In the genomic region with DNA sequence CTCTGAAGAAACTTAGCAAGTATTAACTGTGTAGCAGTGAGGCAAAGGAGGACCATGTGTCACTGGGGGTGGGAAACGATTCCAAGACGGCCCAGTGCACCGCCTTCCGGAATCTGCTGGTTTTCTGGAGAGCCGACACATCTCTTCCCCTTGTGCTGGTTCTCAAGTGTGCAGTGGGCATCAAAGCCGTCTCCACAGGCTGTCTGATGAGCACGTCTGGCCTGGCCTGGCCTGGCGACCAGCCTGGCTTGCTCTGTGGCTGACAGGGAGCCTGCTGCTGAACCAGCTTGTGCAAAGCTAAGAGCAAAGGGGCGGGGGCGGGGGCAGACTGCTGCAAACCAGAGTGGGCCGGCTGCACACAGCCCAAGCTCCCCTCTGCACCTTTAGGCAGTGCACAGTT, we compare ENCODE assay signal across 8 mouse cellular contexts. TPM values are rescaled to one million over a fixed set of nuclear protein-coding genes. Genes with fewer than 3 reads are reported as not detected.
DNase-seq lines count a peak whose midpoint lies in the region; ATAC-seq lines count a peak whose summit lies in the region.

No protein-coding gene starts in this region.

- intact Hi-C loops in gastrocnemius, postnatal 14 days (cut with DNase I; ENCODE audit: low total_unique reads) = no loop called here

- peak; percentile 25; the same call in 1 of the 2 replicates for ATAC-seq in lung, embryonic 15.5 days (ENCODE audit: borderline replicate concordance, extremely low read depth, low FRiP score, low TSS enrichment)
- ATAC-seq in embryonic facial prominence, embryonic 11.5 days (replicated peaks; ENCODE audit: insufficient number of reproducible peaks, low FRiP score, low TSS enrichment, low read depth) = peak; percentile 50
- 0 out of 2 replicates have a peak, but pooled peaks have one; percentile 31 for ATAC-seq in limb, embryonic 15.5 days (ENCODE audit: insufficient number of reproducible peaks, low FRiP score, low TSS enrichment, low read depth)

- 46% methylated on average over 11 of the region's 11 CpGs for WGBS in lung, embryonic 15.5 days
- WGBS in embryonic facial prominence, embryonic 11.5 days = 54% methylated on average over 11 of the region's 11 CpGs
- WGBS in limb, embryonic 15.5 days = 37% methylated on average over 11 of the region's 11 CpGs

- H3K9me3 ChIP-seq in lung, embryonic 15.5 days = no peaks in the 10 kb centered on the region
- H3K9me3 ChIP-seq in embryonic facial prominence, embryonic 11.5 days (replicated peaks; ENCODE audit: control insufficient read depth, low read length) = no peaks in the 10 kb centered on the region
- no peaks in the 10 kb centered on the region for H3K9me3 ChIP-seq in limb, embryonic 15.5 days

- peaks cover 53% of the 10 kb centered on the region for H3K4me1 ChIP-seq in lung, embryonic 15.5 days
- peaks cover 7% of the 10 kb centered on the region for H3K4me1 ChIP-seq in embryonic facial prominence, embryonic 11.5 days (ENCODE audit: control insufficient read depth, insufficient read depth, low read length)
- H3K4me1 ChIP-seq in limb, embryonic 15.5 days = peaks cover 65% of the 10 kb centered on the region

- no peak overlapping the region for H3K4me3 ChIP-seq in lung, embryonic 15.5 days
- no peak overlapping the region for H3K4me3 ChIP-seq in embryonic facial prominence, embryonic 11.5 days (ENCODE audit: low read depth, low read length)
- no peak overlapping the region for H3K4me3 ChIP-seq in limb, embryonic 15.5 days

- peaks cover 9% of the 10 kb centered on the region; the same call in 1 of the 2 replicates for H3K36me3 ChIP-seq in lung, embryonic 15.5 days
- H3K36me3 ChIP-seq in embryonic facial prominence, embryonic 11.5 days (replicated peaks; ENCODE audit: control insufficient read depth, insufficient read depth, low read depth, low read length) = no peaks in the 10 kb centered on the region
- H3K36me3 ChIP-seq in limb, embryonic 15.5 days = no peaks in the 10 kb centered on the region; the same call in 1 of the 2 replicates

- H3K4me2 ChIP-seq in lung, embryonic 15.5 days = no peak overlapping the region
- H3K4me2 ChIP-seq in embryonic facial prominence, embryonic 11.5 days (ENCODE audit: low read depth, low read length) = no peak overlapping the region
- H3K4me2 ChIP-seq in limb, embryonic 15.5 days = no peak overlapping the region

- H3K9ac ChIP-seq in lung, embryonic 15.5 days = no peak overlapping the region
- no peak overlapping the region for H3K9ac ChIP-seq in embryonic facial prominence, embryonic 11.5 days (replicated peaks; ENCODE audit: low read length)
- H3K9ac ChIP-seq in limb, embryonic 15.5 days = no peak overlapping the region

- no peaks in the 10 kb centered on the region for H3K27me3 ChIP-seq in lung, embryonic 15.5 days
- H3K27me3 ChIP-seq in embryonic facial prominence, embryonic 11.5 days (ENCODE audit: control insufficient read depth, insufficient read depth, low read length) = no peaks in the 10 kb centered on the region
- H3K27me3 ChIP-seq in limb, embryonic 15.5 days = no peaks in the 10 kb centered on the region

- H3K27ac ChIP-seq in lung, embryonic 15.5 days = no peak overlapping the region
- H3K27ac ChIP-seq in embryonic facial prominence, embryonic 11.5 days (replicated peaks; ENCODE audit: low read depth, low read length) = no peak overlapping the region
- H3K27ac ChIP-seq in limb, embryonic 15.5 days = peak overlapping the region; percentile 73

- peak; percentile 74 for DNase-seq in gastrocnemius, postnatal 14 days
- DNase-seq in gastrocnemius, postnatal 25 days = no peak
- no peak for DNase-seq in lung, postnatal 14 days
- no peak for DNase-seq in embryonic facial prominence, embryonic 11.5 days (ENCODE audit: low spot score)
- no peak for DNase-seq in adrenal gland, postnatal 25 days
- no peak for DNase-seq in testis, postnatal 14 days (ENCODE audit: low spot score)

RNA-seq across cellular contexts. Expression of a gene that starts 14.5 kb away (rescaled TPM):
- total RNA-seq in gastrocnemius, postnatal 14 days (2021) = 10 to 100 TPM; 58.1 to 58.7 TPM
- 10 to 100 TPM; 40.7 to 45.1 TPM for total RNA-seq in gastrocnemius, postnatal 25 days (2021)
- polyA plus RNA-seq in lung, embryonic 15.5 days (2015; fragmentation: Nextera tagmentation; extraction: Ambion mirVana) = 68.9 and 73.9 TPM in 2 replicates
- polyA plus RNA-seq in embryonic facial prominence, embryonic 11.5 days (2014; fragmentation: Nextera tagmentation; extraction: Ambion mirVana) = 25.4 and 28.3 TPM in 2 replicates
- polyA plus RNA-seq in limb, embryonic 15.5 days (2015; fragmentation: Nextera tagmentation; extraction: Ambion mirVana) = 59.2 and 69.7 TPM in 2 replicates
- 157 and 195 TPM in 2 replicates for total RNA-seq in adrenal gland, postnatal 25 days (2021)
